Mouse (Mus musculus) cerebellum, postnatal 4 days (tissue): ENCODE results near the gene Agap1.

ENCODE experiments used
- DNase-seq, 2 experiments: peaks; one replicate each; pipeline ENCODE4 v3.0.0; 2022; ENCODE audit warnings: low spot score in 2 of 2, mixed read lengths in 1 of 2

Gene Agap1

GRCm38 (mm10) chr1:89932021-89932423 lies 477.4 kb downstream of the Agap1 start:
- DNase-seq = peak in 1 of 2 experiments; percentile 14

- DNase-seq = peak in 1 of 2 experiments; percentile 18
Measured at GRCm38 (mm10) chr1:89932616-89933015, 478.0 kb downstream of the Agap1 start.

GRCm38 (mm10) chr1:89933028-89933427 lies 478.4 kb downstream of the Agap1 start:
- DNase-seq = no peak

GRCm38 (mm10) chr1:89933786-89934185 lies 479.2 kb downstream of the Agap1 start:
- no peak for DNase-seq

- peak in 1 of 2 experiments; percentile 14 for DNase-seq
Measured at GRCm38 (mm10) chr1:89934316-89935260, 480.0 kb downstream of the Agap1 start.

GRCm38 (mm10) chr1:89935493-89936348 lies 481.1 kb downstream of the Agap1 start:
- no peak for DNase-seq

GRCm38 (mm10) chr1:89938884-89939595 lies 484.4 kb downstream of the Agap1 start:
- DNase-seq = no peak

GRCm38 (mm10) chr1:89939596-89939960 lies 485.0 kb downstream of the Agap1 start:
- no peak for DNase-seq

GRCm38 (mm10) chr1:89939981-89940726 lies 485.5 kb downstream of the Agap1 start:
- peak; percentile 80 to 87 for DNase-seq

- DNase-seq = no peak
Measured at GRCm38 (mm10) chr1:89940961-89941524, 486.4 kb downstream of the Agap1 start.

GRCm38 (mm10) chr1:89941701-89942381 lies 487.2 kb downstream of the Agap1 start:
- no peak for DNase-seq

- no peak for DNase-seq
Measured at GRCm38 (mm10) chr1:89942395-89942976, 487.9 kb downstream of the Agap1 start.

- DNase-seq = peak; percentile 81 to 86
Measured at GRCm38 (mm10) chr1:89943202-89943601, 488.6 kb downstream of the Agap1 start.
